Mouse (Mus musculus) mouse trophoblast stem cell (cell line): ENCODE results near the gene Lsamp.

ENCODE experiments used
- in situ Hi-C, 2 experiments: fragments of 300-500 bp; cut with MseI, MboI; formaldehyde crosslinking; loops; 2 replicates in 1 of 2; 3 replicates in 1 of 2; pipeline ENCODE4 v1.15.1; 2025

The Lsamp gene

DNA sequence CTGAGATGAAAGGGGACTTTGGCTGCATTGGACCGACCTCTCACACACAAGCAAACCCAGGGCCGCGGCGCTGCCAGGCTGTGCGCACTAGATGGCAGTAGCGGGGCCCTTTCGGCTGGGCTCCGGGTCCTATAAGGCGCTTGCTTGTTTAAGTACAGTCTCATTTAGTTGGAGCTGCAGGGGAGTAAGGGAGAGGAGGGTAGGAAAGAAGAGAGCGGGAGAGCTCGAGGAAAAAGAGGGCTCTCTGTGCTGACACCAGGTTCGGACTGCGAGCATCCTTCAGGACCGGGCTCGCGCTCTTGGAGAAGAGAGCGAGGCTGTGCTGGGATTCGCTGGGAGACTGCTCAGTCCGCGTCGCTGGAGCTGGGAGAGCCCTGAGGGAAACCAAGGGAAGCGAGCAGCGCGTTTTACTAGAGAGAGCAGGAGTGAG is at the start of gene Lsamp:
Gene Lsamp, plus strand, starts transcription at position 157 of the 430 bp plus-strand sequence.
- in situ Hi-C loops, result no loop called here

DNA sequence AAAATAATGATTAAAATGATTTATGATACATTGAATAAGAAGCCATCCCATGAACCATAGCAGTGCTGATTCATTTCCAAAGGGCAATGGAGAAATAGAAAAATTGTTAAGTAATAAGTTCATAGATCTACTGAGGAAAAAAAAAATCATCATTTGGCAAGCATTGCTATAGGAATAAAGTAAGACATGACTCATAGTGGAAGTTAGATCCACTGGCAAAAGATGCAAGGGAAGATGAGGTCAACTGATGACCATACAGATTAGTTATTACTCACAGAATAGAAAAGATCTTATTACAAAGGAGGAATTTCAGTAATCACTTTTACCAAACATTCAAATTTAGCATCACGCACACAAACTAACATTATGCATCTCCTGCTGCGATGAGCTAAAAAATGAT is 26.5 kb upstream of the Lsamp start:
- in situ Hi-C loops, result no loop called here

DNA sequence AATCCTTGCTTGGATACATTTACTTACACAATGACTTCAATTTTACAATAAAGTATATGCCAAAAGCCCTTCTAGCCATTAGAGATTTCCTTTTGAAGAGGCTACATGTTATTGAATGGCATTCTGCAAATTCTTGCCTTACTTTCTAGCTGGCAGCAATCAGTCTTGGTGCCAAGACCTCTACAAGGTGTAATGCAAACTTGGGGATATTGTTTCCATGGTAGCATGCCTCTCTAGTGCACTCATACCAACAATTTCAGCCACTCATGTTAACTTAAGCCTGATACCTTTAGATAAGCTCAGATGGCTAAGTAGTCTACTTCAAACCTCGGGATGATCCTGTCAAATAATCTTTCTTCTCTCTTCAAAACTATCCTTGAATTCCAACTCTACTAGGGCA is 11.4 kb upstream of the Lsamp start:
- in situ Hi-C loops, result no loop called here

DNA sequence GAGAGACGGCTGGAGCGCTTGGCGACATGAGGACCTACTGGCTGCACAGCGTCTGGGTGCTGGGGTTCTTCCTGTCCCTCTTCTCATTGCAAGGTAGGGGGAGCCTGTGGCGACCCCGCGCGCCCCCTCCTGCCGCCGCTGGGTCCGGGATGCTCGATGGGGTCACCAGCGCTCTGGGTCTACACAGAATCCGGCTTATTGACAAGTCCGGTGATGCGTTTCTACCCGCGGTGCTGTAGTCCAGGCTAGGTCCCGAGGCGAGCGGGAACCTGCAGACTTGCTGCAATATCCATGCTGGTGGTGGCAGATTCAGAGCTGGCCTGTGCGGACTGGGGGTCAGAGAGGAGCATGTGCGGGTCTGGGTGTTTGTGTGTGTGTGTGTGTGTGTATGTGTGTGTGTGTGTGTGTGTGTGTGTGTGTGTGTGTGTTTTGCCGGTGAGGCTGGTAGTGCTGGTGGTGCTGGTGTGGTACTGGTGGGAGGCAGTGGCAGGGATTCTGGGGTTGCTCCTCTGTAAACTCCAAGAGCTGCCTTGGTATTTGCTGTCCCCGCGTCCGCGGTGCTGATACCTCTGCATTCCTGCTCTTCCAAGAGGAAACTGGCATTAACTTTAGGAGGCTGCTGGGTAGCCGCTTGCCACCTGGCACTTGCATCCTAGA is 602 bp downstream of the Lsamp start:
- in situ Hi-C loops, result no loop called here

- in situ Hi-C loops, result no loop called here
Observed at GRCm38 (mm10) chr16:39988466-39988865, 4.3 kb downstream of the Lsamp start.

DNA sequence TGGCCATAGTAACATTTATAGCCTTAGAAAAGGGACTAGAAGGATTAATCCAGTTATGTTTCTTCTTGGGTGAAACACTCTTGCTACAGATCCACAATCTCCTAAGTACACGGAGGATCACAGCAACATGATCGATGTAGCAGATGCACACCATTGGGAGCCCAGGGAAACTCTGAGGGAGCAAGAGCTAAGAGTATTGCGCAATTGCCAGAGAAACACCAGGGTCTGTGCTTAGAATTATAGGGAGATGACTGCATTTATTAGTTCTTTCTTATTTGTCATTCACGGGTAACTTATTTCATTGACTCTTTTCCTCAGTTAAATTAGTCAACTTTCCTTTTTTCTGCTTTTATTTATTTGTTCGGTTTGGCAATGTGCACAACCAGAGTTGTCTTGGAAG is 10.7 kb downstream of the Lsamp start:
- in situ Hi-C loops, result no loop called here

DNA sequence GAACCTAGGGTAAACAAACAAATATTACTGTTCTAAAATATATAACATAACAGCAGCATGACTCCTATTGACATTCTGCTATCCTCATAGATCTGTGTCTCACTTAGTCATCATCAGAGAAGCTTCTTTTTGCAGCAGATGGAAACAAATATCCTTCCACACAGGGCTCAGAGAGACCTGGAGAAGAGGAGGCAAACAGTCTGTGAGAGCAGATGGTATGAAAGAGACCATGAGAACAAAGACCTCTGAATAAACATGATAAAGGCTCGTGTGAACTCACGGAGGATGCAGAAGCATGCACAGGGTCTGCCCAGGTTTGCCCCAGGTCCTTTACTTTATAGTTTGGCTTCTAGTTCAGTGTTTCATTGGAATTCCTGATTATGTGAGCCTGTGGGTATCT is 24.6 kb downstream of the Lsamp start:
- in situ Hi-C loops, result no loop called here

GRCm38 (mm10) chr16:40011106-40011505 is 26.9 kb downstream of the Lsamp start:
- in situ Hi-C loops, result no loop called here

GRCm38 (mm10) chr16:40022611-40023010 is 38.5 kb downstream of the Lsamp start:
- in situ Hi-C loops, result no loop called here

- in situ Hi-C loops, result no loop called here
Observed at GRCm38 (mm10) chr16:40036719-40037118, 52.6 kb downstream of the Lsamp start.

GRCm38 (mm10) chr16:40059546-40059945 is 75.4 kb downstream of the Lsamp start:
- in situ Hi-C loops, result no loop called here

- in situ Hi-C loops, result no loop called here
Observed at GRCm38 (mm10) chr16:40059968-40060367, 75.8 kb downstream of the Lsamp start.

- in situ Hi-C loops, result no loop called here
Observed at GRCm38 (mm10) chr16:40060491-40060890, 76.3 kb downstream of the Lsamp start.

DNA sequence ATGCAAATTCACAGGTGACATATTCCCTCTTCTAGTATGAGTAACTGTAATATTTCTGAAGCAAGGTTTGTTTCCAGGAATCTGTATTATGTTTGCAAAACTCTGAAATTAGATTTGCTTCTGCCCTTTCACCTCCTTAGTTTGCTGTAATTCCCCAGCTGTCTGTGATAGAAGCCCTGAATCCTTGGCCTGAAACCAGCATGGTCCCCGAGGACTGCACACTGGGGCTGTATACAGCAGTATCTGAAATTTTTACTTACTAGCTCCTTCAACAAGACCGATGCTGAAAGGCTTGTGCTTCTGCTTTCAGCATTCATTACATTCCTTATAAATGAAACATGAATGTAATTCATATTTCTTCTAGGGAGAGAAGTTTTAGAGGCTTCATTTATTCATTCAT is 91.4 kb downstream of the Lsamp start:
- in situ Hi-C loops, result no loop called here

GRCm38 (mm10) chr16:40080224-40080623 is 96.1 kb downstream of the Lsamp start:
- in situ Hi-C loops, result no loop called here

DNA sequence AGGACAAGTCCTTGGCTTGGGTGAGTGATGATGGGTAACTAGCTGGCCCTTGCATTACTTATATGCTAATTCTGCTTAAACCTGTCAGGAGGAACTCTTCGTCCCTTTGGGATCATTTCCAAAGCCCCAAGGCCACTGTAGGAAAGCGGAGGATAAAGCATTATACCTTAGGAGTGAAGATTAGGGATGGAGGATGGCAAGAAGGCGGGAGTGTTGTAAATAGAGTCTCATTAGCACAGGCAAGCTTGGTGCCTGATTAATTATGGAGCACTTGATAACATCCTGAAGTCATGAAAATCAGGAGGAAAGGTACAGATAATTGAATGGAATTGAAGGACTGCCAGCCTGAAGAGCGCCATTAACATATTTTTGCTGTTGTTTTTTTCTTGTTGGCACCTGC is 120.2 kb downstream of the Lsamp start:
- in situ Hi-C loops, result no loop called here

DNA sequence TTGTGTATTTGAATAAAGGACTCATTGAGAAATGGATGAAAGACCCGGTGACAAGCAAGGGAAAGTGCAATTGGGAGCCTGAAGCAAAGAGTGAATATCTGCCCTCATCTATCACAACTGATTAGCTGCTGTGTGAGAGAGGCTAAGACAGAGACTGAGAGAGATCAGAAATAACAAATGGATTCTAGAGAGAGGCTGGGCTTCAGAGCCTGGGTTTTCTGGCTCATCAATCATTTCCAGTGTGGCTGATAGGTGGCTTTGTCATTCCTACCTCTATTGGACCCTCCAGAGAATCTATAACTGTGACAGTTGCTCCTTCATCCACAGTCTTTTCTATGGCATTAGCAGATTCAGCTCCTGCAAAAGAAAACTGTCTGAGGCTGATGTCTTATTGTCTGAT is 198.8 kb downstream of the Lsamp start:
- in situ Hi-C loops, result no loop called here

- in situ Hi-C loops, result no loop called here
Observed at GRCm38 (mm10) chr16:40187987-40188590, 203.9 kb downstream of the Lsamp start.

- in situ Hi-C loops, result no loop called here
Observed at GRCm38 (mm10) chr16:40194401-40194800, 210.2 kb downstream of the Lsamp start.

DNA sequence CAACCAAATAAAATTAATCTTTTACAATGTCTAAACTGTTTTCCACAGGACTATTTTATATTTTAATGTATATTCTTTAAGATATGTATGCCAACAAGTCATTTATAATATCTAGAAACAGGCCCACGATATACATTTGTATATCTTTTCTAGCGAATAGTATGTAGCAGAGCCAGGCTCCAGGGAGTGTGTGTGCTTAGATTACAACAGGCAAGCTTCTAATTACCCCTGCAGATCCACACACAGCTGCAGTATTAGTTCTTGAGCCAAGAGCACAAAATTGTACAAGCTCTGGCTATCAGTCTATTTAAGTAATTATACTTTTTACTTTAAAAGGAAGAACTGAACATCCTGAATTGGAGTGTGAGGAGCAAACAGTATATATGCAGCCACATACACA is 210.7 kb downstream of the Lsamp start:
- in situ Hi-C loops, result no loop called here

DNA sequence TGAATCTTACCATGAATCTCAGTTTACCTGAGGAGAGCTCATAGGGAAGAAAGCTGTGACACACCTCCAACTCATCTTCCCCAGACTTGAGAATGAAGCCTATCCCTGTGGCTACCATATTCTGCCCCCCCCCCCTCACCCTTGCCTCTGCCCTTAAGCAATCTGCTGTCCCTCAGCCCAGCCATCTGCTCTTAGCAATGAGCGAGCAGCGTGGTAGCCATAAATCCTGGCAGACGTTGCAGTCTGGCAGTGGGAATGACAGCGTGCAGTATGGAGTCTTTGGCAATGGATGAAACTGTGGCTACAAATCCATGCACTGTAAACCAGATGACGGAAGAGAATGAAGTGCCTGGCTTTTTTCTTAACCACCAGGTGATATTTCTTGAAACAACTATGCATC is 244.5 kb downstream of the Lsamp start:
- in situ Hi-C loops, result no loop called here

- in situ Hi-C loops, result no loop called here
Observed at GRCm38 (mm10) chr16:40233066-40233465, 248.9 kb downstream of the Lsamp start.

DNA sequence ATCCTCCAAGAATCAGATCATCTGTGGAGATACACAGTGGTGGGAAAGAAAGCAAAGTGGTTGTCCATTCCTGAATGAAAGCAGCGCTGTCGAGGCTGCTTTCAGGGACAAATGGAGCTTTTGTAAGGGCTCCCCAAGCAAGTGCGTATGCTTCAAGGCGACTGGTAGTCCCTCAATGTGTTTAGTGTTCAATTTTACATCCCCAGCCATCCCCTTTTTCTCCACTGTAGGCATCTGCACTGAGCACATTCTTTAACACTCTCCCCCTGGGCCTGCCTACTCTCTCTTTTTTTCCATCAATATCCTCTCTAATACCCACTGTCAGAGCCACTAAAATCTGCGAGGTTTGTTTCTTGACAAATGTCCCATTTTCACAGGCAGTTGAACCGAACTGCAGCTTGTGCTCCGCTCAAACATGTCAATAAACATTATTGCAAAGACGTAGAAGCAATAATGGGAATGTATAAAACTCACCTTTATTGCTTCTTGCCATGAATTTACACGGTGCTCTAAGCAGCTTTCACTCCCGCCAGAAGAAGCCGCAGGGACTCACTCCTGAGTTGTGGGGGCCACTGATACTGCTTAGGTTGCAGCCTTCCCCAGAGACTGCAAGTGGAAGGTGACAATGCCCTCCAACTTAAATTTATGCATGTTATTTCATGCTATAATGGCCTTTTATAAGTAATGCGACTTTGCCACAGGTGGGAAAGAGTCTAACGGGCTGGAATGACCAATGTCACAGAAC is 250.2 kb downstream of the Lsamp start:
- in situ Hi-C loops, result no loop called here
